Mouse (Mus musculus) midbrain, embryonic 14.5 days (tissue): ENCODE measurements around the gene Tnip1. TPM values are rescaled to one million over a fixed set of nuclear protein-coding genes. Genes with fewer than 3 reads are reported as not detected.

Experiments used
- ATAC-seq: fragments of 200-750 bp; cut with Nextera tagmentation; 2 replicates; pipeline ENCODE4 v1.8.0; 2017; ENCODE audit warnings: moderate number of reproducible peaks, moderate library complexity; ENCODE audit not compliant: low FRiP score, low TSS enrichment
- DNase-seq: peaks from one replicate; pipeline ENCODE4 v3.0.0-alpha.2; 2015
- H3K27ac ChIP-seq: fragments of 300-500 bp; sonication (generic); replicated peaks from 2 replicates; pipeline ENCODE4 v1.5.1; 2014; ENCODE audit warnings: mild to moderate bottlenecking, low read depth, low read length, moderate library complexity
- H3K27me3 ChIP-seq: fragments of 300-500 bp; sonication (generic); 2 replicates; pipeline ENCODE4 v1.6.1; 2014; ENCODE audit warnings: low read length, control low read depth, mixed read lengths; ENCODE audit not compliant: control insufficient read depth, insufficient read depth
- H3K36me3 ChIP-seq: fragments of 300-500 bp; sonication (generic); 2 replicates; pipeline ENCODE4 v1.6.1; 2014; ENCODE audit warnings: low read length, control low read depth; ENCODE audit not compliant: control insufficient read depth, insufficient read depth
- H3K4me1 ChIP-seq: fragments of 300-500 bp; sonication (generic); 2 replicates; pipeline ENCODE4 v1.6.1; 2014; ENCODE audit warnings: mild to moderate bottlenecking, antibody characterized with exemption, low read length, control low read depth; ENCODE audit not compliant: control insufficient read depth, insufficient read depth
- H3K4me2 ChIP-seq: fragments of 300-500 bp; sonication (generic); 2 replicates; pipeline ENCODE4 v1.6.1; 2014; ENCODE audit warnings: mild to moderate bottlenecking, low read length, moderate library complexity
- H3K4me3 ChIP-seq: fragments of 300-500 bp; sonication (generic); replicated peaks from 2 replicates; pipeline ENCODE4 v1.5.1; 2014; ENCODE audit warnings: low read depth, low read length
- H3K9ac ChIP-seq: fragments of 300-500 bp; sonication (generic); replicated peaks from 2 replicates; pipeline ENCODE4 v1.6.1; 2014; ENCODE audit warnings: mild to moderate bottlenecking, low read length, moderate library complexity
- H3K9me3 ChIP-seq: fragments of 300-500 bp; sonication (generic); 2 replicates; pipeline ENCODE4 v1.6.1; 2016; ENCODE audit warnings: low read length, control low read depth, mixed read lengths; ENCODE audit not compliant: control insufficient read depth
- WGBS: fragments of 180-500 bp; shearing (Covaris S2); extraction: QIAGEN DNeasy Blood & Tissue Kit; methylation state at CpG from one replicate; pipeline ENCODE4 v1.1.7; 2014; 5-methylcytosine and 5-hydroxymethylcytosine counted together
- polyA plus RNA-seq: library from polyadenylated mRNA; unstranded; fragments of >200 nt; fragmentation: Nextera tagmentation; extraction: Ambion mirVana; gene quantifications from 2 replicates; pipeline ENCODE4 v1.2.1, GENCODE M21; 2014

Gene Tnip1
- polyA plus RNA-seq, 1 experiment from 2014 or later, result 15.1 TPM

DNA sequence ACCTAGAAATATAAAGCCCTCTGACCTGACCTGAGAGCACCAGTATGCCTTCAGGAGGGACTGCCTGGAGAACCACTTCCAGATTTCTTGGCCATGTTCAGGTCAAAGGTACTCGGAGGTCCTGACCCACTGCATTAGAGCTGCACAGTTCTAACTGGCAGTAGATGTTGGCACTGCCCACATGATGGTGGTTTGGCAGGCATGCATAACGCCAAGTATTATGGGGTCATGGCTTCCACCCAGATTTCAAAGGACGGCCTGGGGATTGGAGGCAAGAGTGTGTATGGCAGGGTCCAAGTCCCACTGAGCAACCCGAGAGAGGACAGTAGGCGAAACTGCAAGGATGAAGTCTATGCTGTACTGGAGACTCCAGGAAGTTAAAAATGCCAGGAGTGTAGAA, 48.9 kb downstream of the Tnip1 start:
- Histone ChIP-seq H3K9me3 (no peaks in the 10 kb centered on the region), H3K4me3 (no peak overlapping the region), H3K27ac (no peak overlapping the region), H3K4me1 (no peaks in the 10 kb centered on the region), H3K9ac (no peak overlapping the region), H3K27me3 (no peaks in the 10 kb centered on the region), H3K36me3 (peaks cover 40% of the 10 kb centered on the region), H3K4me2 (no peak overlapping the region)
- DNase-seq (no peak), ATAC-seq (no peak)
- 95% methylated on average over 5 of the region's 5 CpGs for WGBS

DNA sequence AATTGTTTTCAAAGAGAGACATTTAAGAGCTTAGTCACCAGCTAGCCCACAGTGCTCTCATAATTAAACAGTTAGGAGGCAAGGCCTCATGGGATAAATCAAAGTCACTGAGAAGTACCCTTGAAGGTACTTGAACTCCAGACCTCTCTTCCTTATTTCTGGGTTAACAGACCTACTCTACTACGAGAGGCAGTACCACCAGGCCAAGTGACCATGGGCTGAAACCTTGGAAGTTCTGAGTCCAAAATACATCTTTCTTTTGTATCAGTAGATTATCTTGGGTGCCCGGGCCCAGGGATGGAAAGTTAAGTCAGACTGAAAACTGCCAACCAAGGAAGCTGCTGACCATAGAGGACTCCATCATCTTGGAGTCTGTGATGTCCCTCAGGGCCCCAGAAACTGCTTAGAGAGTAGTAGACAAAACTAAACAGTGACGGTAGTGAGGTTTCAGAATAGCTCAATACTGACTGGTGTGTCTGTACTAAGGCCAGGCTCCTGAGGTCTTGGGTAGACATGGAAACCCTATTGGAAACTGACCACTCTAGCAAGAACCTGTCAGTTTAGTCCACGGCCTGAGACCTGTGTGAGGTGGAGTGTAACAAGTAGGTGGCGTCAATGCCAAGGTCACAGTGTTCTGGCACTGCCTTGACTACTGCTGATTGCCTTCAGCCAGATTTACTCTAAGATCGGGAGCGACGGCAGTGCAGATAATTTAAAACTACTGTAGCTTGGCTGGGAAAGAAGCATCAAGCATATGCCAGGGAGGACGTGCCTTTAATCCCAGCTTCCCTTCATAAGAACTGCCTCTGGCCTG, 50.0 kb downstream of the Tnip1 start:
- no peak overlapping the region for H3K9ac ChIP-seq
- H3K9me3 ChIP-seq, result no peaks in the 10 kb centered on the region
- no peaks in the 10 kb centered on the region for H3K27me3 ChIP-seq
- no peak overlapping the region for H3K4me2 ChIP-seq
- ATAC-seq (no peak), DNase-seq (no peak)
- H3K4me3 ChIP-seq, result no peak overlapping the region
- H3K36me3 ChIP-seq, result peaks cover 31% of the 10 kb centered on the region
- no peaks in the 10 kb centered on the region for H3K4me1 ChIP-seq
- WGBS, result 88% methylated on average over 9 of the region's 9 CpGs
- H3K27ac ChIP-seq, result no peak overlapping the region

DNA sequence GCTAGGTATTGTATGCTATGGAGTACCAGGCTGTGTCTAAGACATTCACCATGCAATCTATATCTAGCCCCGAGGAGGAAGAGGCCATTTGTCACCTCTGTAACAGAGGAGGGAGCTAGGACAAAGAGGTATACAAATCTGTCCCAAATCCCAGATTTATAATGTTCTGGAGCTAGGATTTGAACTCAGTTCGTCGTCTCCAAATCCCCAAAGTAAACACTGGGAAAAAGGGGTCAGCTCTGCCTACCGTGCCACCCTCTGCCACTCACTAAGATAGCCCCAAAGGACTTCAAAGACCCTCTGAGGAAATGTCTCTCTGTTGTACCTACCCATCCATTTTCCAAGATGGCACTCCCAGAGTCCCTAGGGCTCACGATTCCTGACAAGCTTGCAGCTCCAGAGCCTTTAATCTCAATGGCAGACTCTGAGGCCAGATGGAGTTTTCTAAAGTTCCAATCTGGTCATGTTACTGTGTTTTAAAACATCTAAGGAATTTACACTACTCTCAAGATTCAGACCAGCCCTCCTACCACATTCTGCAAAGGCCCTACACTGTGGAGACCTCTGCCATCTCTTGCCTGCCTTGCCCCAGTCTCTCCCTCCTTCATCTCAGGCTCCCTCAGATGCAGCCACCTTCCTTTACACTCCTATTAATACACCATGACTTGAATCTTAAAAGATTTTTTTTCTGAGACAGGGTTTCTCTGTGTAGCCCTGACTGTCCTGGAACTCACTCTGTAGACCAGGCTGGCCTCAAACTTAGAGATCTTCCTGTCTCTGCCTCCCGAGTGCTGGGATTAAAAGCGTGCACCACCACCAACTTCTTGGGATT, 50.8 kb downstream of the Tnip1 start:
- no peak for DNase-seq
- Histone ChIP-seq H3K4me1 (no peaks in the 10 kb centered on the region), H3K27ac (no peak overlapping the region), H3K4me3 (no peak overlapping the region), H3K9me3 (no peaks in the 10 kb centered on the region), H3K4me2 (no peak overlapping the region), H3K27me3 (no peaks in the 10 kb centered on the region), H3K9ac (no peak overlapping the region), H3K36me3 (peaks cover 23% of the 10 kb centered on the region)
- WGBS, result 92% methylated on average over 7 of the region's 7 CpGs
- ATAC-seq, result no peak

GRCm38 (mm10) chr11:54911201-54911600, 51.5 kb downstream of the Tnip1 start:
- Histone ChIP-seq H3K4me1 (no peaks in the 10 kb centered on the region), H3K27ac (no peak overlapping the region), H3K27me3 (no peaks in the 10 kb centered on the region), H3K9me3 (no peaks in the 10 kb centered on the region), H3K36me3 (peaks cover 19% of the 10 kb centered on the region; the same call in 1 of the 2 replicates), H3K4me2 (no peak overlapping the region), H3K9ac (no peak overlapping the region), H3K4me3 (no peak overlapping the region)
- ATAC-seq, result no peak
- WGBS, result 95% methylated on average over 3 of the region's 3 CpGs
- DNase-seq, result no peak

DNA sequence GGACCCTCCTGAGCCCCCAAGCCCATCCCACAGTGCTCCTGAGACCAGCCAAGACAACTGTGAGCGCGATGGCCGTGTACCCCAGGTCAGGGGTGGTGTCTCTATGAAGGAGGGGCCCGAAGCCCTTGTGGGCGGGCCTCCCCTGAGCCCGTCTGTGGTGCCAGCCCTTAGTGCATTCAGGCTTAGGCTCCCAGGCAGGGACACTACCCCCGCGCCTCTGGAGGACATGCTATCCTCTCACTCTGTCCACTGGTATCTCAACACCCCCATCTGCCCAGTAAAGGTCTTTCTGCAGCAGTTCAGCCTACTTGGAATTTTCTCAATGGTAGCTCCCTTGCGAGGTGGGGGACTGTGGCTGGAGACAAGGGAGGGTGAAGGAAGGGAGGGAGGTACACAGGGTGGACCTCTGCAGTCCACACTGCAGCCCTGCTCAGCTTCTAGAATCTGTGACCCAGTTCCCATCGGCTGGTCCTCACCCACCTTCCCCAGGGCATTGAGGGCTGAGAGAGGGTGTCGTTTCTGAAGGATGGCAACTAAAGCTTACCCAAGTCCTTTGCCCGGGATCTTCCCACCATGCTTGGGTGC, 52.5 kb downstream of the Tnip1 start:
- H3K4me1 ChIP-seq, result no peaks in the 10 kb centered on the region
- no peak overlapping the region for H3K9ac ChIP-seq
- H3K4me2 ChIP-seq, result no peak overlapping the region
- no peak overlapping the region for H3K27ac ChIP-seq
- 91% methylated on average over 12 of the region's 12 CpGs for WGBS
- peaks cover 16% of the 10 kb centered on the region; the same call in 1 of the 2 replicates for H3K36me3 ChIP-seq
- DNase-seq (no peak), ATAC-seq (no peak)
- no peak overlapping the region for H3K4me3 ChIP-seq
- H3K27me3 ChIP-seq, result no peaks in the 10 kb centered on the region
- no peaks in the 10 kb centered on the region for H3K9me3 ChIP-seq

- no peak overlapping the region for H3K9ac ChIP-seq
These were observed 53.4 kb downstream of the Tnip1 start for GRCm38 (mm10) chr11:54909273-54909672.

GRCm38 (mm10) chr11:54907259-54907658, 55.5 kb downstream of the Tnip1 start:
- H3K27ac ChIP-seq, result no peak overlapping the region
- no peaks in the 10 kb centered on the region for H3K27me3 ChIP-seq
- no peaks in the 10 kb centered on the region for H3K9me3 ChIP-seq
- no peak overlapping the region for H3K9ac ChIP-seq
- ATAC-seq, result no peak
- no peak overlapping the region for H3K4me2 ChIP-seq
- H3K4me3 ChIP-seq, result no peak overlapping the region
- DNase-seq, result no peak
- peaks cover 8% of the 10 kb centered on the region; the same call in 1 of the 2 replicates for H3K36me3 ChIP-seq
- 88% methylated on average over 5 of the region's 5 CpGs for WGBS
- H3K4me1 ChIP-seq, result no peaks in the 10 kb centered on the region

More at GRCm38 (mm10) chr11:54909273-54909672, 53.4 kb downstream of the Tnip1 start:
- no peak overlapping the region for H3K4me2 ChIP-seq
- H3K27ac ChIP-seq, result no peak overlapping the region
- DNase-seq (no peak), ATAC-seq (no peak)
- H3K4me1 ChIP-seq, result no peaks in the 10 kb centered on the region
- 95% methylated on average over 11 of the region's 11 CpGs for WGBS
- H3K27me3 ChIP-seq, result no peaks in the 10 kb centered on the region
- H3K36me3 ChIP-seq, result peaks cover 14% of the 10 kb centered on the region; the same call in 1 of the 2 replicates
- no peaks in the 10 kb centered on the region for H3K9me3 ChIP-seq
- no peak overlapping the region for H3K4me3 ChIP-seq

DNA sequence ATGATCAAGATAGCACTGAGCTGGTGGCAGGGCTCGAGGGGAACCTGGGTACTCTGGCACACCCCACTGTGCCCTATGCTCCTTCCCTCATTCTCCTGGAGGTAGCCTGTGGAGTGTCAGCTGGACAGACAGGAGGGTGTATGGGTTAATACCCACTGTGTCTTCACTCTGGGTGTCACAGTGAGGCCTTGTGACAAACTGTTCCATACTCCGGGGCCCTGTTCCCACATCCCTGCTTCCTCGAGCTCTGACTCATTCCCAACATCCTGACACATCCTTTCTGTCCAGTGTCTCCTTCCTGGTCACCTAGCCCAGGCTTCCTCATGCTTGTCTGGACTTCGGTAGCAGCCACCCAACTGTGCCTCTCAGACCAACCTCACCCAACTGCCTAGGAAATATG, 56.3 kb downstream of the Tnip1 start:
- Histone ChIP-seq H3K4me2 (no peak overlapping the region), H3K27me3 (no peaks in the 10 kb centered on the region), H3K4me1 (no peaks in the 10 kb centered on the region), H3K9me3 (no peaks in the 10 kb centered on the region), H3K27ac (no peak overlapping the region), H3K36me3 (peaks cover 8% of the 10 kb centered on the region; the same call in 1 of the 2 replicates), H3K4me3 (no peak overlapping the region), H3K9ac (no peak overlapping the region)
- ATAC-seq (no peak), DNase-seq (no peak)
- 93% methylated on average over 4 of the region's 4 CpGs for WGBS
